Comparison of ENCODE assay signal across 7 mouse cellular contexts in genomic region chr7:27308821-27309549, GRCm38 (mm10). TPM values are rescaled to one million over a fixed set of nuclear protein-coding genes. Genes with fewer than 3 reads are reported as not detected.
A peak's percentile ranks its signal among the peaks of the same experiment; 100 is the strongest.
DNase-seq lines count a peak whose midpoint lies in the region; ATAC-seq and TF ChIP-seq lines count a peak whose summit lies in the region.

No protein-coding gene starts in this region.

- peaks cover 33% of the 10 kb centered on the region for H3K27me3 ChIP-seq in G1E (ENCODE audit: insufficient read depth, low read length)
- peaks cover 56% of the 10 kb centered on the region for H3K27me3 ChIP-seq in embryonic facial prominence, embryonic 10.5 days (replicated peaks; ENCODE audit: low read depth, poor library complexity, severe bottlenecking)
- no peaks in the 10 kb centered on the region for H3K27me3 ChIP-seq in intestine, embryonic 14.5 days (replicated peaks; ENCODE audit: control insufficient read depth, insufficient read depth, low read length)

- H3K4me1 ChIP-seq in G1E (ENCODE audit: insufficient read depth, low read depth, low read length) = peaks cover 18% of the 10 kb centered on the region
- peaks cover 26% of the 10 kb centered on the region for H3K4me1 ChIP-seq in embryonic facial prominence, embryonic 10.5 days
- H3K4me1 ChIP-seq in intestine, embryonic 14.5 days (replicated peaks; ENCODE audit: control insufficient read depth, insufficient read depth, low read length) = peaks cover 8% of the 10 kb centered on the region; the same call in 1 of the 2 replicates

- H3K4me2 ChIP-seq in intestine, embryonic 14.5 days (ENCODE audit: low read length) = peak overlapping the region; percentile 53

- no peak overlapping the region for H3K27ac ChIP-seq in embryonic facial prominence, embryonic 10.5 days (replicated peaks)
- no peak overlapping the region for H3K27ac ChIP-seq in intestine, embryonic 14.5 days (ENCODE audit: low read depth)

- H3K4me3 ChIP-seq in G1E (ENCODE audit: low read depth, low read length) = peak overlapping the region; percentile 48; the same call in 1 of the 2 replicates
- H3K4me3 ChIP-seq in embryonic facial prominence, embryonic 10.5 days = peak overlapping the region; percentile 52
- H3K4me3 ChIP-seq in intestine, embryonic 14.5 days (ENCODE audit: low read depth, low read length) = peak overlapping the region; percentile 27

- no peak for ATAC-seq in G1E (ENCODE audit: extremely low read depth, insufficient number of reproducible peaks, low FRiP score, poor library complexity, severe bottlenecking)
- ATAC-seq in intestine, embryonic 14.5 days (replicated peaks; ENCODE audit: low FRiP score, low TSS enrichment, low read depth) = peak; percentile 72

- no peak overlapping the region for H3K9ac ChIP-seq in intestine, embryonic 14.5 days (ENCODE audit: low read length)

- no peak for TF ChIP-seq CTCF in G1E (IDR thresholded peaks at IDR 0.05; ENCODE audit: low read depth, low read length)

- peaks cover 4% of the 10 kb centered on the region for H3K9me3 ChIP-seq in G1E (replicated peaks)
- peaks cover 13% of the 10 kb centered on the region for H3K9me3 ChIP-seq in embryonic facial prominence, embryonic 10.5 days
- peaks cover under 1% of the 10 kb centered on the region; the same call in 1 of the 2 replicates for H3K9me3 ChIP-seq in intestine, embryonic 14.5 days (ENCODE audit: control insufficient read depth, low read length)

- no peaks in the 10 kb centered on the region for H3K36me3 ChIP-seq in G1E (replicated peaks)
- no peaks in the 10 kb centered on the region; the same call in 1 of the 2 replicates for H3K36me3 ChIP-seq in embryonic facial prominence, embryonic 10.5 days (replicated peaks)
- peaks cover 41% of the 10 kb centered on the region for H3K36me3 ChIP-seq in intestine, embryonic 14.5 days (ENCODE audit: control insufficient read depth, insufficient read depth, low read length)

- 7% methylated on average over 28 of the region's 28 CpGs for WGBS in embryonic facial prominence, embryonic 10.5 days
- 12% methylated on average over 28 of the region's 28 CpGs for WGBS in intestine, embryonic 14.5 days

- no peak for DNase-seq in G1E (ENCODE audit: low spot score)
- peak; percentile 65 for DNase-seq in embryonic facial prominence, embryonic 10.5 days (ENCODE audit: low spot score)
- DNase-seq in intestine, embryonic 14.5 days (ENCODE audit: low spot score) = peak; percentile 82
- peak; percentile 49 to 57 for DNase-seq in lung, postnatal 4 days
- DNase-seq in layer of hippocampus, adult 8-10 months (ENCODE audit: low spot score in 2 of 2) = no peak
- no peak for DNase-seq in urinary bladder, adult 2 months (ENCODE audit: low spot score)
- no peak for DNase-seq in spleen, postnatal 4 days (ENCODE audit: low spot score in 2 of 2)

RNA-seq across cellular contexts. Expression of gene Ltbp4, which starts 28.5 kb away (rescaled TPM):
- total RNA-seq in G1E (2014; fragmentation: Nextera tagmentation) (0.39 and 9.1 TPM in 2 replicates), G1E (2017) (0.06 and 0.16 TPM in 2 replicates)
- 1.0 and 1.5 TPM in 2 replicates for polyA plus RNA-seq in G1E (2012)
- 7.1 and 8.8 TPM in 2 replicates for polyA plus RNA-seq in embryonic facial prominence, embryonic 10.5 days (2016; fragmentation: Nextera tagmentation; extraction: Ambion mirVana)
- 97.9 and 110 TPM in 2 replicates for polyA plus RNA-seq in intestine, embryonic 14.5 days (2014; fragmentation: Nextera tagmentation; extraction: Ambion mirVana)
- total RNA-seq in layer of hippocampus, adult 8-10 months (2022) = 10 to 100 TPM; 48.5 to 59.4 (median 57.9) TPM
- 176 and 335 TPM in 2 replicates for polyA plus RNA-seq in urinary bladder, adult 2 months (2012; rRNA removed)

RNA-seq across cellular contexts. Expression of gene Shkbp1, which starts 46.8 kb away (rescaled TPM):
- total RNA-seq in G1E (2014; fragmentation: Nextera tagmentation) = 89.8 and 111 TPM in 2 replicates
- total RNA-seq in G1E (2017) = 27.4 and 29.5 TPM in 2 replicates
- polyA plus RNA-seq in G1E (2012) = 218 and 220 TPM in 2 replicates
- 73.2 and 80.3 TPM in 2 replicates for polyA plus RNA-seq in embryonic facial prominence, embryonic 10.5 days (2016; fragmentation: Nextera tagmentation; extraction: Ambion mirVana)
- polyA plus RNA-seq in intestine, embryonic 14.5 days (2014; fragmentation: Nextera tagmentation; extraction: Ambion mirVana) = 39.8 and 40.0 TPM in 2 replicates
- total RNA-seq in layer of hippocampus, adult 8-10 months (2022) = 10 to 100 TPM; 29.6 to 49.1 (median 34.1) TPM
- 39.4 and 46.5 TPM in 2 replicates for polyA plus RNA-seq in urinary bladder, adult 2 months (2012; rRNA removed)

RNA-seq across cellular contexts. Expression of gene Gm20479, which starts 48.2 kb away (rescaled TPM):
- not detected in 2 replicates for total RNA-seq in G1E (2014; fragmentation: Nextera tagmentation)
- total RNA-seq in G1E (2017) = 1.3 TPM in 1 of 2 replicates, not detected in the other
- 1.2 and 1.4 TPM in 2 replicates for polyA plus RNA-seq in G1E (2012)
- not detected in 2 replicates for polyA plus RNA-seq in embryonic facial prominence, embryonic 10.5 days (2016; fragmentation: Nextera tagmentation; extraction: Ambion mirVana)
- 0.50 and 1.2 TPM in 2 replicates for polyA plus RNA-seq in intestine, embryonic 14.5 days (2014; fragmentation: Nextera tagmentation; extraction: Ambion mirVana)
- total RNA-seq in layer of hippocampus, adult 8-10 months (2022) = not detected
- polyA plus RNA-seq in urinary bladder, adult 2 months (2012; rRNA removed) = 0.43 and 0.67 TPM in 2 replicates

RNA-seq across cellular contexts. Expression of gene Numbl, which starts 50.8 kb away (rescaled TPM):
- total RNA-seq in G1E (2014; fragmentation: Nextera tagmentation) (2.9 and 4.5 TPM in 2 replicates), G1E (2017) (1.3 and 1.6 TPM in 2 replicates)
- 5.7 TPM in 2 replicates for polyA plus RNA-seq in G1E (2012)
- 14.8 and 15.0 TPM in 2 replicates for polyA plus RNA-seq in embryonic facial prominence, embryonic 10.5 days (2016; fragmentation: Nextera tagmentation; extraction: Ambion mirVana)
- 9.2 and 11.0 TPM in 2 replicates for polyA plus RNA-seq in intestine, embryonic 14.5 days (2014; fragmentation: Nextera tagmentation; extraction: Ambion mirVana)
- total RNA-seq in layer of hippocampus, adult 8-10 months (2022) = 100 to 1,000 TPM; 110 to 133 (median 125) TPM
- 44.1 and 47.3 TPM in 2 replicates for polyA plus RNA-seq in urinary bladder, adult 2 months (2012; rRNA removed)

Comparison
In these comparisons a context has a peak if more than half of its experiments do, and no peak if none do; other contexts are left out.
1. DNase-seq: peak in embryonic facial prominence, embryonic 10.5 days (single experiment), intestine, embryonic 14.5 days (single experiment) and lung, postnatal 4 days (2 of 2); none in G1E (single experiment), layer of hippocampus, adult 8-10 months (0 of 2), urinary bladder, adult 2 months (single experiment) and spleen, postnatal 4 days (0 of 2).
2. RNA of gene Ltbp4, which starts 28.5 kb away (polyA plus RNA-seq): 176 to 335 TPM in urinary bladder, adult 2 months and 97.9 to 110 TPM in intestine, embryonic 14.5 days; 7.1 to 8.8 TPM in embryonic facial prominence, embryonic 10.5 days and 1.0 to 1.5 TPM in G1E; every median in the first group is over 10 times any median in the second.
3. Peak in every context shown above with its lines, with median percentiles within 50 percentile points of each other: H3K4me3 ChIP-seq.